Mouse (Mus musculus): ENCODE measurements around the gene Bdkrb1. TPM values are rescaled to one million over a fixed set of nuclear protein-coding genes. Genes with fewer than 3 reads are reported as not detected.
A peak's percentile ranks its signal among the peaks of the same experiment; 100 is the strongest.

Gene Bdkrb1
- total and polyA plus RNA-seq, 3 experiments, result not detected

DNA sequence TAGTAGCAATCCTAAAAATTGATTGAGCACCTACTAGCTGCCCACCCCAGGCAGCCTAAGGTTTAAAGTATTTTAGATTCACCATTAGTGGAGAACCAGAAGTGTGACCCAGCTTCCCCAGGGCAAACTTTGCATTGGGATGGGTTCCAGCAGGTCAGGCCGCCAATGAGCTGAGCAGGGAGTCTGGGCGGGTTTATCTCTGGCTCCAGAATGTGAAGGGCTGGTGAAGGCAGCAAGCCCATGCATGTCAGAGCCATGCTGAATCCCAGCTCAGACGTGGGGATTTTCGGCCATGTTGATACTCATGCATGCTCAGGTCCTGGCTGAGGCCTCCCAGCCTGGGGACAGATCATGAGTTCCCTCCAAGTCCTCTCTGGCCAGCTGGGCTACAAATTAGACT, 28.5 kb upstream of the Bdkrb1 start:
- Histone ChIP-seq H3K36me3 (replicated peaks) (no peaks in the 10 kb centered on the region), H3K9me3 (replicated peaks) (no peaks in the 10 kb centered on the region), H3K27me3 (ENCODE audit: insufficient read depth, low read length) (no peaks in the 10 kb centered on the region; the same call in 1 of the 2 replicates), H3K4me3 (ENCODE audit: low read depth, low read length) (no peak overlapping the region), H3K4me1 (ENCODE audit: insufficient read depth, low read depth, low read length) (no peaks in the 10 kb centered on the region)
- DNase-seq (ENCODE audit: low spot score) (no peak), ATAC-seq (ENCODE audit: extremely low read depth, insufficient number of reproducible peaks, low FRiP score, poor library complexity, severe bottlenecking) (no peak)
- TF ChIP-seq GATA1 (IDR thresholded peaks at IDR 0.05; ENCODE audit: borderline replicate concordance, low read length), result no peak
- no peak for TF ChIP-seq GATA2 (IDR thresholded peaks at IDR 0.05; ENCODE audit: borderline replicate concordance, low read depth, low read length)
- no peak for TF ChIP-seq TAL1 (conservative IDR thresholded peaks at IDR 0.05; ENCODE audit: low read depth, low read length)
- no peak for TF ChIP-seq POLR2AphosphoS5 (IDR thresholded peaks at IDR 0.05; ENCODE audit: insufficient replicate concordance, low read depth, low read length)
- TF ChIP-seq CTCF (IDR thresholded peaks at IDR 0.05; ENCODE audit: low read depth, low read length), result no peak

- TF ChIP-seq TAL1 (conservative IDR thresholded peaks at IDR 0.05; ENCODE audit: low read depth, low read length) (no peak), CTCF (IDR thresholded peaks at IDR 0.05; ENCODE audit: low read depth, low read length) (no peak), POLR2AphosphoS5 (IDR thresholded peaks at IDR 0.05; ENCODE audit: insufficient replicate concordance, low read depth, low read length) (no peak), GATA1 (IDR thresholded peaks at IDR 0.05; ENCODE audit: borderline replicate concordance, low read length) (no peak), GATA2 (IDR thresholded peaks at IDR 0.05; ENCODE audit: borderline replicate concordance, low read depth, low read length) (no peak)
- DNase-seq (ENCODE audit: low spot score) (no peak), ATAC-seq (ENCODE audit: extremely low read depth, insufficient number of reproducible peaks, low FRiP score, poor library complexity, severe bottlenecking) (no peak)
- Histone ChIP-seq H3K4me1 (ENCODE audit: insufficient read depth, low read depth, low read length) (peaks cover 21% of the 10 kb centered on the region), H3K27me3 (ENCODE audit: insufficient read depth, low read length) (no peaks in the 10 kb centered on the region), H3K9me3 (replicated peaks) (no peaks in the 10 kb centered on the region), H3K36me3 (replicated peaks) (no peaks in the 10 kb centered on the region), H3K4me3 (ENCODE audit: low read depth, low read length) (no peak overlapping the region)
Observed at GRCm38 (mm10) chr12:105580490-105580889, 22.4 kb upstream of the Bdkrb1 start.

DNA sequence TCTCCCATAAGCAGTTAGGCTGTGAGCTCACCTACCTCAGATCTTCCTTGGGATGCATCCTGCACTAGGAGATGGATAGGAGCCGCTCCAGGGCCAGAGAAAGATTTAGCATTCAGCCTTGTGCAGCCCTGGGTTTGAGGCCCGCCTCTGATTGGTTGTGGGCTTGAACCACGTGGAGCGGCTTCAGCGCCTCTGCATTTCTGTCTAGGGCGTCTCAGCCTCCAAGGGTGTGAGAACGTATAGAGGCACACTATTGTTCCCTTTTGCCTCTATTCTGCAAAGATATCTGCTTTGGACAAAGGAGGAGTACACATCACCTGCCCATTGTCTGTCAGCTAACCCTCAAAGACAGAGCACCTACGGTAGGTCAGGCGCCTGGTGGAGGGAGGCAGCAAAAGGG, 20.4 kb upstream of the Bdkrb1 start:
- H3K36me3 ChIP-seq (replicated peaks), result no peaks in the 10 kb centered on the region
- peaks cover 21% of the 10 kb centered on the region for H3K4me1 ChIP-seq (ENCODE audit: insufficient read depth, low read depth, low read length)
- H3K4me3 ChIP-seq (ENCODE audit: low read depth, low read length), result no peak overlapping the region
- TF ChIP-seq GATA1 (IDR thresholded peaks at IDR 0.05; ENCODE audit: borderline replicate concordance, low read length), result no peak
- TF ChIP-seq TAL1 (conservative IDR thresholded peaks at IDR 0.05; ENCODE audit: low read depth, low read length), result no peak
- H3K9me3 ChIP-seq (replicated peaks), result no peaks in the 10 kb centered on the region
- DNase-seq (ENCODE audit: low spot score), result no peak
- no peak for ATAC-seq (ENCODE audit: extremely low read depth, insufficient number of reproducible peaks, low FRiP score, poor library complexity, severe bottlenecking)
- H3K27me3 ChIP-seq (ENCODE audit: insufficient read depth, low read length), result peaks cover 6% of the 10 kb centered on the region; the same call in 1 of the 2 replicates

DNA sequence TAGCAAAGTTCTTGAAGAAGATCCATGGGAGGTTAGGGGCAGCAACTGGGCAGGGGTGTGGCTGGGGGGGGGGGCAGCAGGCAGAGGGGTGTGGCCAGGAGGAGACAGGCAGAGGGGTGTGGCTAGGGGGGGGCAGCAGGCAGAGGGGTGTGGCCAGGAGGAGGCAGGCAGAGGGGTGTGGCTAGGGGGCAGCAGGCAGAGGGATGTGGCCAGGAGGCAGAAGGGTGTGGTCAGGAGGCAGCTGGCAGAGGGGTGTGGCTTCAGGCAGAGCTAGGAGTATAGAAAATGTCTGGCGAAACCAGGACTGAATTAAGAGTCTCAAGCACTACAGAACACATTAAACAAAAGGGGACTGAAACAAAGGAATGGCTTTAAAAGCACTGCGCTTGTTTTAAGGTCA, 19.4 kb upstream of the Bdkrb1 start:
- H3K4me1 ChIP-seq (ENCODE audit: insufficient read depth, low read depth, low read length), result peaks cover 21% of the 10 kb centered on the region
- DNase-seq (ENCODE audit: low spot score) (peak; percentile 54), ATAC-seq (ENCODE audit: extremely low read depth, insufficient number of reproducible peaks, low FRiP score, poor library complexity, severe bottlenecking) (peak; percentile 84)
- H3K4me3 ChIP-seq (ENCODE audit: low read depth, low read length), result no peak overlapping the region
- no peaks in the 10 kb centered on the region for H3K36me3 ChIP-seq (replicated peaks)
- H3K9me3 ChIP-seq (replicated peaks), result no peaks in the 10 kb centered on the region
- no peak for TF ChIP-seq TAL1 (conservative IDR thresholded peaks at IDR 0.05; ENCODE audit: low read depth, low read length)
- no peak for TF ChIP-seq CTCF (IDR thresholded peaks at IDR 0.05; ENCODE audit: low read depth, low read length)
- TF ChIP-seq GATA2 (IDR thresholded peaks at IDR 0.05; ENCODE audit: borderline replicate concordance, low read depth, low read length), result no peak
- no peak for TF ChIP-seq GATA1 (IDR thresholded peaks at IDR 0.05; ENCODE audit: borderline replicate concordance, low read length)
- TF ChIP-seq POLR2AphosphoS5 (IDR thresholded peaks at IDR 0.05; ENCODE audit: insufficient replicate concordance, low read depth, low read length), result no peak
- peaks cover 8% of the 10 kb centered on the region; the same call in 1 of the 2 replicates for H3K27me3 ChIP-seq (ENCODE audit: insufficient read depth, low read length)

GRCm38 (mm10) chr12:105584851-105585250, 18.0 kb upstream of the Bdkrb1 start:
- no peak overlapping the region for H3K4me3 ChIP-seq (ENCODE audit: low read depth, low read length)
- no peaks in the 10 kb centered on the region for H3K36me3 ChIP-seq (replicated peaks)
- H3K27me3 ChIP-seq (ENCODE audit: insufficient read depth, low read length), result peaks cover 8% of the 10 kb centered on the region; the same call in 1 of the 2 replicates
- peaks cover 21% of the 10 kb centered on the region for H3K4me1 ChIP-seq (ENCODE audit: insufficient read depth, low read depth, low read length)
- DNase-seq (ENCODE audit: low spot score), result peak; percentile 44
- ATAC-seq (ENCODE audit: extremely low read depth, insufficient number of reproducible peaks, low FRiP score, poor library complexity, severe bottlenecking), result no peak; the same call in 1 of the 2 replicates
- TF ChIP-seq POLR2AphosphoS5 (IDR thresholded peaks at IDR 0.05; ENCODE audit: insufficient replicate concordance, low read depth, low read length) (no peak), GATA2 (IDR thresholded peaks at IDR 0.05; ENCODE audit: borderline replicate concordance, low read depth, low read length) (no peak), CTCF (IDR thresholded peaks at IDR 0.05; ENCODE audit: low read depth, low read length) (peak; percentile 81)
- no peaks in the 10 kb centered on the region for H3K9me3 ChIP-seq (replicated peaks)

DNA sequence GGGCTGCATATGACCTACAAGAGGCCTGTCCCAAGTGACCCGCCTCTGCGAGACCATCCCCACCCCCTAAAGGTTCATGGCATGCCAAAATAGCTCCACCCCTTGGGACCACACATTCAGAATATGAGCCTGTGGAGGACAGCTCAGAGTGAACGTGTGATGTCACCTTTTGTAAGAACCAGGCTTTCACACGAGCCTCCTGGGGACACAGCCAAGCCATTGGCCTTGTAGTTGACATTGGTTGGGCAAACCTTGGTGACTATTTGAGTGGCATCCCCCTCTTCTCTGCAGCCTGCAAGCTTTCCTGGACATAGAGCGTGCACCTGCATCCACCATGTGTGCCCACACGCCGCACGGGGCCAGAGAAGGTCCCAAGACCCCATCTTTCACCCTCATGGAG, 15.4 kb upstream of the Bdkrb1 start:
- Histone ChIP-seq H3K4me1 (ENCODE audit: insufficient read depth, low read depth, low read length) (peaks cover 21% of the 10 kb centered on the region), H3K36me3 (replicated peaks) (no peaks in the 10 kb centered on the region), H3K27me3 (ENCODE audit: insufficient read depth, low read length) (peaks cover 12% of the 10 kb centered on the region; the same call in 1 of the 2 replicates), H3K4me3 (ENCODE audit: low read depth, low read length) (no peak overlapping the region), H3K9me3 (replicated peaks) (no peaks in the 10 kb centered on the region)
- ATAC-seq (ENCODE audit: extremely low read depth, insufficient number of reproducible peaks, low FRiP score, poor library complexity, severe bottlenecking), result no peak
- TF ChIP-seq POLR2AphosphoS5 (IDR thresholded peaks at IDR 0.05; ENCODE audit: insufficient replicate concordance, low read depth, low read length) (no peak), TAL1 (conservative IDR thresholded peaks at IDR 0.05; ENCODE audit: low read depth, low read length) (no peak), GATA2 (IDR thresholded peaks at IDR 0.05; ENCODE audit: borderline replicate concordance, low read depth, low read length) (no peak), CTCF (IDR thresholded peaks at IDR 0.05; ENCODE audit: low read depth, low read length) (no peak), GATA1 (IDR thresholded peaks at IDR 0.05; ENCODE audit: borderline replicate concordance, low read length) (no peak)
- no peak for DNase-seq (ENCODE audit: low spot score)

- DNase-seq (ENCODE audit: low spot score) (no peak), ATAC-seq (ENCODE audit: extremely low read depth, insufficient number of reproducible peaks, low FRiP score, poor library complexity, severe bottlenecking) (no peak)
- Histone ChIP-seq H3K9me3 (replicated peaks) (no peaks in the 10 kb centered on the region), H3K27me3 (ENCODE audit: insufficient read depth, low read length) (peaks cover 12% of the 10 kb centered on the region; the same call in 1 of the 2 replicates), H3K36me3 (replicated peaks) (no peaks in the 10 kb centered on the region), H3K4me3 (ENCODE audit: low read depth, low read length) (no peak overlapping the region), H3K4me1 (ENCODE audit: insufficient read depth, low read depth, low read length) (no peaks in the 10 kb centered on the region)
- TF ChIP-seq TAL1 (conservative IDR thresholded peaks at IDR 0.05; ENCODE audit: low read depth, low read length) (no peak), GATA1 (IDR thresholded peaks at IDR 0.05; ENCODE audit: borderline replicate concordance, low read length) (no peak), POLR2AphosphoS5 (IDR thresholded peaks at IDR 0.05; ENCODE audit: insufficient replicate concordance, low read depth, low read length) (no peak), GATA2 (IDR thresholded peaks at IDR 0.05; ENCODE audit: borderline replicate concordance, low read depth, low read length) (no peak), CTCF (IDR thresholded peaks at IDR 0.05; ENCODE audit: low read depth, low read length) (no peak)
Observed at GRCm38 (mm10) chr12:105590786-105591185, 12.1 kb upstream of the Bdkrb1 start.
